Mouse (Mus musculus) heart, postnatal 25 days (tissue): Measurements from ENCODE around the gene Zfp523. TPM values are rescaled to one million over a fixed set of nuclear protein-coding genes. Genes with fewer than 3 reads are reported as not detected.

ENCODE experiments used
- DNase-seq: peaks from one replicate; pipeline ENCODE4 v3.0.0; 2022; ENCODE audit warnings: low spot score
- intact Hi-C: fragments of 180-260 bp; cut with DNase I; formaldehyde crosslinking; loops from one replicate; pipeline ENCODE4 v1.15.1; 2025
- total RNA-seq, 2 experiments: library from RNA; stranded (reverse); gene quantifications; 2 replicates each; pipeline ENCODE4 v1.2.3; 2021

Gene Zfp523
- total RNA-seq, 2 experiments from 2014 or later, result 11.5 to 12.4 TPM

DNA sequence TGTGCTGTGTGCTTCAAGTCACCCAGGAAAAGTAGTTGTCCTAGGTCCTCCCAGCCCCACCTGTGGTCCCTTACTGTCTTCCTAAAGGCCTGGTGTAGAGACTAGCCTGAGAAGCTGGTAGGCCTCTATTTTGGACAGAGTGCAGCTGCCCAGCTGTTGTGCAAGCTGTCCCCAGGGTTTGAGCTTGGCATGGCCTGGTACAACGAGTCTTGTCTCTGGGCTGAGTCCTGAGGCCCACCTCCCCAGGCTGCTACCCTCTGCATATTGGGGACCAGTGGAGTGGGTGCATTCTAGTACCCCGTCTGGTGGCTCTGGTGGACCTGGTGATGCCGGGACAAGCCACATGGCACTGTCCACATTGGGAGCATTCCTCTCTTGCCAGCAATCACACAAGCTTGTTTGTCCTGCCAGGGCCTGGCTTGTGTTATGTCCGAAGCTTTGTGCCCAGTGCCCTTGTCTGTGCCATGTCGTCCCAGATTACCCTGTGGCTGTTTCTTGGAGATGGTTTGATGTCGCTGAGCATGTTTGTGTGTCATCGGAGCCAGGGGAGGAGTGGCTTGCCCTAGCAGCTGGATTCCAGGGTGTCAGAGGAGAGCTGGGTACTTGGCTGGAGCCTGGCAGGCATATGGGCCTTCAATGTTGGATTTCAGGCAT lies 59.2 kb downstream of the Zfp523 start:
- DNase-seq, result peak; percentile 41
- intact Hi-C loops, result loop anchor here (5.0 kb wide), 1 partner anchor 36 kb away; no protein-coding TSS in a partner anchor

GRCm38 (mm10) chr17:28236636-28237015 lies 59.7 kb downstream of the Zfp523 start:
- no peak for DNase-seq
- intact Hi-C loops, result loop anchor here (5.0 kb wide), 1 partner anchor 36 kb away; no protein-coding TSS in a partner anchor

DNA sequence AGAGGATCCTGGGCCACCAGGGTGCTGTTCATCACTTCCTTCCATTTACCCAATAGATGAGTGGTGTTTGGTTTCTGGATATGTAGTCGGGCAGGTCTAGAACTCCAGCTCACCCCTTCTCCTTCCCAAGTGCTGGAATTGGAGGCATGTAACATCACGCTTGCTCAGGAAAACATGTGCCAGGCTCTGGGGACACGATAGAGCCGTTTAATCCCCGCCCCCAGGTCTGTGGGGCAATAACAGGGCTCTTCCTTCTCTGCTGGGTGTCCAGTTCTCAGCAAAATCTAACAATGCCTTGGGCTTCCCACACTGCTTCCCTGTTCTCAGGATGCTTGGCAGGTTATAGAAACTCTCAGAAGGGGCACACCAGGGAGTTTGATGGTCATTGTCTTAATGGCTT lies 60.4 kb downstream of the Zfp523 start:
- DNase-seq, result no peak
- intact Hi-C loops, result loop anchor here (5.0 kb wide), 1 partner anchor 35 kb away; no protein-coding TSS in a partner anchor

DNA sequence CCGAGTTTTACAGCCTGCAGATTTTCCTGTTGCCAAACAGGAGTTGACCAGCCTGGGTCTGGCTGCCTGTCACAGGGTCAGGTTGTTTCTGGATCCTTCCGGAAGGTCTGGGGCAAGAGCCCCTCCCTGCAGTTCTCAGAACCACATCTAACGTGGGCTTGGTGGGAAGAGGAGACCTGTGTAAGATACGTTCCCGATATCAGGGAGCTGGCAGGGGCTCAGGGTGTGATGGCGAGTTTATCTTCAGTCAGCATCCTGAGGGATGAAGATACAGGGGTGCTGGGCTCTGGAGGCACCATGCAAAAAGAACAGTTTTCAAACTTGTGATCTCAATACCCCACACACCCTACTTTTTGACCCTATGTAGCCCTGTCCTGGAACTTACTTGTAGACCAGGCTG lies 60.9 kb downstream of the Zfp523 start:
- intact Hi-C loops, result loop anchor here (5.0 kb wide), 1 partner anchor 34 kb away; no protein-coding TSS in a partner anchor
- no peak for DNase-seq

GRCm38 (mm10) chr17:28240846-28241245 lies 63.9 kb downstream of the Zfp523 start:
- DNase-seq, result no peak
- intact Hi-C loops, result no loop called here

DNA sequence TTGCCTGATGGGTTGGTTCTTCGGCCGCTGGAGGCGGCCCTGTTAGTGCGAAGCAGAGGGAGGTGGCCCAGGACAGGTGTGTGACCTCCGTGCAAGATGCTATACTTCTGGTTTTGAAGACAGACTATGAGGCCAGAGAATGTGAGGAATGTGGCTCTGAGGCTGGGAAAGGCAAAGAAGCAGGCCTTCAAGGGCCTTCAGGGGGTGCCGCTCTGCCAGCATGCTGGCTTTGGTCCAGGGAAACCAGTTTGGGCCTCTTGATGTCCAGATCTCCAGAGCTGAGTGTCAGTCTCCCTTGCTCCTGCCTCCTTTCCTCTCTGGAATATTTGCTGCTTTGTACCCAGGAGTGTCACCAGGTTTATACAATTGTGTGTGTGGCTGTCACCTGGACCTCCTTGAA lies 65.4 kb downstream of the Zfp523 start:
- no peak for DNase-seq
- intact Hi-C loops, result no loop called here

DNA sequence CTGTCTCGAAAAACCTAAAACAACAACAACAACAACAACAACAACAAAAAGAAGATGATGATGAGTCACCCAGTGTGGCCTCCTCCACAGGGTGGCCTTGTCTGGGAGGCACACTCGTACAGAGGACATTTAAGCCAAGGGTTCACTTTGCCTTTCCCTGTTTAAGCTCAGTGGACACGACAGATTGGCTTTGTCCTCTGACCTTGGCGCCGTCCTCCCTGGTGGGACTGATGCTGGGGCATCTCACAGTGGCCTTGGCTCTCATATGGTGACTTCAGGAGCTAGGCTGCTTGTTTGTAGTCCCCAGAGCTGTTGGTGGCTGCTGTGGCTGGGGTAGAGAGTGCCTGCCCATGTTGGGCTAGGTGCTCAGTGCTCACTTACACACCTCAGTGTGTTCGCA lies 67.3 kb downstream of the Zfp523 start:
- DNase-seq, result no peak
- intact Hi-C loops, result no loop called here

DNA sequence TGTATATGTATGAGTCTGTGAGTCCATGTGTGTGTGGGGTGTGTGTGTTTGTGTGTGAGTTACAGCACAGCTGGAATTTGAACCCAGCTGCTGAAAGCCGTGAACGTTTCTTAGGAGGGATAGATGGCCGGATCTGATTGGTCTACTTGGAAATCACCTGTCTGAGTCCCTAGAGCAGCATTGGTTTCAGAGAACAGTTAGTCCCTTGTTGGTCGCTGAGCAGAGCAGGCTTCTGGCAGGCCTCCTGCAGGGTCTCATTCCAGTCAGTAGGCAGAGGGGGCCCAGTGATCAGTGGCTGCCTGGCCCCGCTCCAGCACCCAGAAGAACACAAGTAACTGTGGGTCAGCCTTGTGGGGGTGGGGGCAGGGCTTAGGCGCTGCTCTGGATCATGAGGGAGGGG lies 67.8 kb downstream of the Zfp523 start:
- no peak for DNase-seq
- intact Hi-C loops, result no loop called here

- DNase-seq, result no peak
- intact Hi-C loops, result no loop called here
Observed at GRCm38 (mm10) chr17:28246640-28247039, 69.7 kb downstream of the Zfp523 start.

DNA sequence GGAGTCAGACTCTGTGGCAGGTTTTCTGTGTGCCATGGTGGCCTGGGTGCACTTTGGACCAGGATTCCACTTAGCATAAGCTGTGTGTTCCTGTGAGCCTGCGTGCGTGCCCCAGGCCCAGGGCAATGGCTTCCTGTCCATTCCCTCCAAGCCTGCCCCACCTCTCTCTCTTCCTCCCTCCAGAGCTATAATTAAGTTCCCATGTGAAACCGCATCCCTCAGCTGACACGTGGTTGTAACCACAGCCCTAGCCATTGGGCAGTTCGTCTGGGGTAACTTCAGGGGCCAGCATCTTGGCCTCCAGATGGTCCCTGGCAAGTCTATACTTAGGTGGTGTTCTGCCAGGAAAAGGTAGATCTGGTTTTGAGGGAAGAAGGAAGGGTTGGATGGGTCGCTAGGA lies 70.7 kb downstream of the Zfp523 start:
- DNase-seq, result peak; percentile 44
- intact Hi-C loops, result no loop called here

- DNase-seq, result no peak
- intact Hi-C loops, result no loop called here
Observed at GRCm38 (mm10) chr17:28249062-28249461, 72.1 kb downstream of the Zfp523 start.

GRCm38 (mm10) chr17:28251579-28252280 lies 74.8 kb downstream of the Zfp523 start:
- no peak for DNase-seq

DNA sequence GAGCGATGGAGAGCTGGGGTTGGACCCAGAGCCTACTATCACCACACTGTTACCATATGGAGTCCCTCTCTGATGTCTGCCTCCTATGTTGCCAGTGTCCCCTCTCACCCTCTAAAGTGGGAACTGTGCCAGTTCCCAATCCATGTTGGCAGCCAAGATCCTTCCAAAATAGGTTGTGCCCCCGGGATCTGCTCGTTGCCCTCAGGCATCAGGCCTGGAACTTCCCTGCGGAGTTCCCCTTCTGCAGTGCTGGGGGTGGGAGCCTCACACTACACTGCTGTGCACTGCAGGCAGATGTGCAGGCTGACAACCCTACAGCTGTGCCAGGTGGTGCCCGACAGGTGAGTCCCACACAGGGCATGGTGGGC lies 75.3 kb downstream of the Zfp523 start:
- intact Hi-C loops, result no loop called here
- DNase-seq, result no peak

More at GRCm38 (mm10) chr17:28251579-28252280, 74.8 kb downstream of the Zfp523 start:
- intact Hi-C loops, result no loop called here

- peak; percentile 39 for DNase-seq
- intact Hi-C loops, result no loop called here
Observed at GRCm38 (mm10) chr17:28253216-28253615, 76.3 kb downstream of the Zfp523 start.

GRCm38 (mm10) chr17:28254804-28255203 lies 77.9 kb downstream of the Zfp523 start:
- no peak for DNase-seq
- intact Hi-C loops, result no loop called here

Other genes starting within 250 kb of the Zfp523 start
- not detected for gene Tcp11, start 96.5 kb upstream of the Zfp523 start, total RNA-seq
- gene Scube3, start 35.0 kb upstream of the Zfp523 start, total RNA-seq, result under 1 TPM; 0.53 to 0.73 TPM
- gene Def6, start 30.6 kb downstream of the Zfp523 start, total RNA-seq, result 1 to 10 TPM; 2.4 to 2.8 TPM
- gene Ppard, start 55.6 kb downstream of the Zfp523 start, total RNA-seq, result 10 to 100 TPM; 40.4 to 40.6 TPM
- gene Fance, start 136.4 kb downstream of the Zfp523 start, total RNA-seq, result 10 to 100 TPM; 10.5 to 11.1 TPM
- gene Rpl10a, start 151.3 kb downstream of the Zfp523 start, total RNA-seq, result 100 to 1,000 TPM; 359 to 375 TPM
- gene Tead3, start 173.7 kb downstream of the Zfp523 start, total RNA-seq, result 10 to 100 TPM; 12.2 to 14.4 TPM
- gene Tulp1, start 188.1 kb downstream of the Zfp523 start, total RNA-seq, result under 1 TPM in 1 of 2 experiments, not detected in 1; 0.34 TPM